Mouse (Mus musculus): ENCODE measurements around the gene Tldc2.

DNA sequence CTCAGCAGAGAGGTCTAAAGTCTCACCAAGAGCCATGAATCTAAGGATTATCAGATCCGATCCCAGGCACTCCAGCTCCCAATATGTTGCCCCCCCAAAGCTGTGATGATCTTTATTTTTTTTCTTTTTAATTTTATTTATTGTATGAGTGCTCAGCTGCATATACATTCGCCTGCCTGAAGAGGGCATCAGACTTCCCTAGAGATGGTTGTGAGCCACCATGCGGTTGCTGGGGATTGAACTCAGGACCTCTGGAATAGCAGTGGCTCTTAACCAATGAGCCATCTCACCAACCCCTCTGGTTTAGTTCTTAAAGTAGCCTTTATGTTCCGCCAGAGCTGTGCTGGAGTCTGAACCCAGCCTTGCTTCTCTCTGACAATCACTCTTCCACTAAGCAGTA lies 33.1 kb upstream of the Tldc2 start:
- peak; percentile 18 for TF ChIP-seq RAD21 (IDR thresholded peaks at IDR 0.05; ENCODE audit: low read depth, low read length)
- TF ChIP-seq POLR2A (IDR thresholded peaks at IDR 0.05; ENCODE audit: low read depth, low read length), result no peak
- TF ChIP-seq CTCF (conservative IDR thresholded peaks at IDR 0.05 in 1 of 2, IDR thresholded peaks at IDR 0.05 in 1 of 2; ENCODE audit: low read depth in 2 of 2, low read length in 2 of 2), result peak in 1 of 2 experiments; percentile 60; a peak in 2 of 4 replicates
- TF ChIP-seq MAFK (IDR thresholded peaks at IDR 0.05; ENCODE audit: insufficient replicate concordance, low read length), result no peak
- no peak for TF ChIP-seq ZKSCAN1 (IDR thresholded peaks at IDR 0.05; ENCODE audit: borderline replicate concordance, low read depth, low read length)
- TF ChIP-seq USF2 (conservative IDR thresholded peaks at IDR 0.05; ENCODE audit: low read depth, low read length), result no peak
- TF ChIP-seq ZNF384 (IDR thresholded peaks at IDR 0.05; ENCODE audit: low read depth, low read length), result no peak
- TF ChIP-seq HCFC1 (IDR thresholded peaks at IDR 0.05; ENCODE audit: low read depth, low read length), result no peak

Measured in CH12.LX (cell line).